Mouse (Mus musculus): ENCODE data around the gene Bcl9. TPM values are rescaled to one million over a fixed set of nuclear protein-coding genes. Genes with fewer than 3 reads are reported as not detected.

Gene Bcl9
- total and polyA plus RNA-seq, 3 experiments = 7.0 to 38.5 (median 18.4) TPM

GRCm38 (mm10) chr3:97300370-97300769 lies 2.7 kb upstream of the Bcl9 start:
- Histone ChIP-seq H3K4me3 (ENCODE audit: low read depth, low read length) (no peak overlapping the region), H3K9me3 (replicated peaks) (0 out of 2 replicates have a peak, but pooled peaks cover 3% of the 10 kb centered on the region), H3K36me3 (replicated peaks) (no peaks in the 10 kb centered on the region), H3K27me3 (ENCODE audit: insufficient read depth, low read length) (peaks cover 5% of the 10 kb centered on the region; the same call in 1 of the 2 replicates), H3K4me1 (ENCODE audit: insufficient read depth, low read depth, low read length) (no peaks in the 10 kb centered on the region)
- ATAC-seq (ENCODE audit: extremely low read depth, insufficient number of reproducible peaks, low FRiP score, poor library complexity, severe bottlenecking) (no peak), DNase-seq (ENCODE audit: low spot score) (no peak)
- TF ChIP-seq POLR2AphosphoS5 (IDR thresholded peaks at IDR 0.05; ENCODE audit: insufficient replicate concordance, low read depth, low read length) (no peak), GATA2 (IDR thresholded peaks at IDR 0.05; ENCODE audit: borderline replicate concordance, low read depth, low read length) (no peak), GATA1 (IDR thresholded peaks at IDR 0.05; ENCODE audit: borderline replicate concordance, low read length) (no peak), CTCF (IDR thresholded peaks at IDR 0.05; ENCODE audit: low read depth, low read length) (no peak), TAL1 (conservative IDR thresholded peaks at IDR 0.05; ENCODE audit: low read depth, low read length) (no peak)

- ATAC-seq (ENCODE audit: extremely low read depth, insufficient number of reproducible peaks, low FRiP score, poor library complexity, severe bottlenecking) = no peak
- TF ChIP-seq POLR2AphosphoS5 (IDR thresholded peaks at IDR 0.05; ENCODE audit: insufficient replicate concordance, low read depth, low read length) = no peak
- no peak for TF ChIP-seq TAL1 (conservative IDR thresholded peaks at IDR 0.05; ENCODE audit: low read depth, low read length)
- no peak for TF ChIP-seq CTCF (IDR thresholded peaks at IDR 0.05; ENCODE audit: low read depth, low read length)
- TF ChIP-seq GATA1 (IDR thresholded peaks at IDR 0.05; ENCODE audit: borderline replicate concordance, low read length) = no peak
- no peaks in the 10 kb centered on the region for H3K4me1 ChIP-seq (ENCODE audit: insufficient read depth, low read depth, low read length)
- H3K36me3 ChIP-seq (replicated peaks) = no peaks in the 10 kb centered on the region
- peaks cover 5% of the 10 kb centered on the region; the same call in 1 of the 2 replicates for H3K27me3 ChIP-seq (ENCODE audit: insufficient read depth, low read length)
- H3K9me3 ChIP-seq (replicated peaks) = 0 out of 2 replicates have a peak, but pooled peaks cover 3% of the 10 kb centered on the region
- DNase-seq (ENCODE audit: low spot score) = no peak
- H3K4me3 ChIP-seq (ENCODE audit: low read depth, low read length) = no peak overlapping the region
Observed at GRCm38 (mm10) chr3:97299885-97300284, 2.2 kb upstream of the Bcl9 start.

GRCm38 (mm10) chr3:97298856-97299465 lies 1.2 kb upstream of the Bcl9 start:
- no peak for ATAC-seq (ENCODE audit: extremely low read depth, insufficient number of reproducible peaks, low FRiP score, poor library complexity, severe bottlenecking)
- Histone ChIP-seq H3K4me3 (ENCODE audit: low read depth, low read length) (no peak overlapping the region), H3K27me3 (ENCODE audit: insufficient read depth, low read length) (peaks cover 5% of the 10 kb centered on the region; the same call in 1 of the 2 replicates), H3K36me3 (replicated peaks) (no peaks in the 10 kb centered on the region), H3K4me1 (ENCODE audit: insufficient read depth, low read depth, low read length) (no peaks in the 10 kb centered on the region), H3K9me3 (replicated peaks) (0 out of 2 replicates have a peak, but pooled peaks cover 3% of the 10 kb centered on the region)
- no peak for DNase-seq (ENCODE audit: low spot score)
- TF ChIP-seq TAL1 (conservative IDR thresholded peaks at IDR 0.05; ENCODE audit: low read depth, low read length) (no peak), GATA1 (IDR thresholded peaks at IDR 0.05; ENCODE audit: borderline replicate concordance, low read length) (no peak), CTCF (IDR thresholded peaks at IDR 0.05; ENCODE audit: low read depth, low read length) (no peak), GATA2 (IDR thresholded peaks at IDR 0.05; ENCODE audit: borderline replicate concordance, low read depth, low read length) (no peak), POLR2AphosphoS5 (IDR thresholded peaks at IDR 0.05; ENCODE audit: insufficient replicate concordance, low read depth, low read length) (no peak)

- Histone ChIP-seq H3K4me3 (ENCODE audit: low read depth, low read length) (no peak overlapping the region), H3K27me3 (ENCODE audit: insufficient read depth, low read length) (peaks cover 5% of the 10 kb centered on the region; the same call in 1 of the 2 replicates), H3K36me3 (replicated peaks) (no peaks in the 10 kb centered on the region), H3K4me1 (ENCODE audit: insufficient read depth, low read depth, low read length) (no peaks in the 10 kb centered on the region), H3K9me3 (replicated peaks) (0 out of 2 replicates have a peak, but pooled peaks cover 3% of the 10 kb centered on the region)
- ATAC-seq (ENCODE audit: extremely low read depth, insufficient number of reproducible peaks, low FRiP score, poor library complexity, severe bottlenecking) = no peak
- TF ChIP-seq GATA1 (IDR thresholded peaks at IDR 0.05; ENCODE audit: borderline replicate concordance, low read length) (no peak), TAL1 (conservative IDR thresholded peaks at IDR 0.05; ENCODE audit: low read depth, low read length) (no peak), CTCF (IDR thresholded peaks at IDR 0.05; ENCODE audit: low read depth, low read length) (no peak), POLR2AphosphoS5 (IDR thresholded peaks at IDR 0.05; ENCODE audit: insufficient replicate concordance, low read depth, low read length) (no peak), GATA2 (IDR thresholded peaks at IDR 0.05; ENCODE audit: borderline replicate concordance, low read depth, low read length) (no peak)
- no peak for DNase-seq (ENCODE audit: low spot score)
Observed at GRCm38 (mm10) chr3:97296941-97297552, 670 bp downstream of the Bcl9 start.

GRCm38 (mm10) chr3:97294334-97294733 lies 3.4 kb downstream of the Bcl9 start:
- peaks cover 2% of the 10 kb centered on the region; the same call in 1 of the 2 replicates for H3K27me3 ChIP-seq (ENCODE audit: insufficient read depth, low read length)
- no peaks in the 10 kb centered on the region for H3K9me3 ChIP-seq (replicated peaks)
- ATAC-seq (ENCODE audit: extremely low read depth, insufficient number of reproducible peaks, low FRiP score, poor library complexity, severe bottlenecking) (no peak), DNase-seq (ENCODE audit: low spot score) (no peak)
- no peaks in the 10 kb centered on the region for H3K4me1 ChIP-seq (ENCODE audit: insufficient read depth, low read depth, low read length)
- no peak overlapping the region for H3K4me3 ChIP-seq (ENCODE audit: low read depth, low read length)
- no peaks in the 10 kb centered on the region for H3K36me3 ChIP-seq (replicated peaks)
- no peak for TF ChIP-seq GATA1 (IDR thresholded peaks at IDR 0.05; ENCODE audit: borderline replicate concordance, low read length)
- TF ChIP-seq TAL1 (conservative IDR thresholded peaks at IDR 0.05; ENCODE audit: low read depth, low read length) = no peak
- TF ChIP-seq POLR2AphosphoS5 (IDR thresholded peaks at IDR 0.05; ENCODE audit: insufficient replicate concordance, low read depth, low read length) = no peak
- no peak for TF ChIP-seq GATA2 (IDR thresholded peaks at IDR 0.05; ENCODE audit: borderline replicate concordance, low read depth, low read length)
- TF ChIP-seq CTCF (IDR thresholded peaks at IDR 0.05; ENCODE audit: low read depth, low read length) = no peak

- H3K9me3 ChIP-seq (replicated peaks) = no peaks in the 10 kb centered on the region
- H3K36me3 ChIP-seq (replicated peaks) = no peaks in the 10 kb centered on the region
- TF ChIP-seq TAL1 (conservative IDR thresholded peaks at IDR 0.05; ENCODE audit: low read depth, low read length) = no peak
- no peak for TF ChIP-seq CTCF (IDR thresholded peaks at IDR 0.05; ENCODE audit: low read depth, low read length)
- TF ChIP-seq POLR2AphosphoS5 (IDR thresholded peaks at IDR 0.05; ENCODE audit: insufficient replicate concordance, low read depth, low read length) = no peak
- TF ChIP-seq GATA2 (IDR thresholded peaks at IDR 0.05; ENCODE audit: borderline replicate concordance, low read depth, low read length) = no peak
- no peak for TF ChIP-seq GATA1 (IDR thresholded peaks at IDR 0.05; ENCODE audit: borderline replicate concordance, low read length)
- peaks cover 5% of the 10 kb centered on the region; the same call in 1 of the 2 replicates for H3K27me3 ChIP-seq (ENCODE audit: insufficient read depth, low read length)
- H3K4me1 ChIP-seq (ENCODE audit: insufficient read depth, low read depth, low read length) = no peaks in the 10 kb centered on the region
- ATAC-seq (ENCODE audit: extremely low read depth, insufficient number of reproducible peaks, low FRiP score, poor library complexity, severe bottlenecking) (no peak), DNase-seq (ENCODE audit: low spot score) (no peak)
- no peak overlapping the region for H3K4me3 ChIP-seq (ENCODE audit: low read depth, low read length)
Observed at GRCm38 (mm10) chr3:97284878-97285277, 12.8 kb downstream of the Bcl9 start.
